Mouse (Mus musculus) lung, embryonic 14.5 days (tissue): ENCODE data around the gene Olfr883. TPM values are rescaled to one million over a fixed set of nuclear protein-coding genes. Genes with fewer than 3 reads are reported as not detected.
A peak's percentile ranks its signal among the peaks of the same experiment; 100 is the strongest.

Experiments used
- ATAC-seq: fragments of 200-750 bp; cut with Nextera tagmentation; 2 replicates; pipeline ENCODE4 v1.8.0; 2017; ENCODE audit warnings: mild to moderate bottlenecking, moderate TSS enrichment, moderate library complexity; ENCODE audit not compliant: insufficient read depth
- DNase-seq: peaks from one replicate; pipeline ENCODE4 v3.0.0-alpha.2; 2015
- H3K27ac ChIP-seq: fragments of 300-500 bp; sonication (generic); 2 replicates; pipeline ENCODE4 v1.5.1; 2014; ENCODE audit warnings: low read depth, mild to moderate bottlenecking, moderate library complexity
- H3K27me3 ChIP-seq: fragments of 300-500 bp; sonication (generic); 2 replicates; pipeline ENCODE4 v1.6.1; 2014; ENCODE audit warnings: low read length, control low read depth; ENCODE audit not compliant: insufficient read depth
- H3K36me3 ChIP-seq: fragments of 300-500 bp; sonication (generic); 2 replicates; pipeline ENCODE4 v1.6.1; 2014; ENCODE audit warnings: control low read depth; ENCODE audit not compliant: insufficient read depth
- H3K4me1 ChIP-seq: fragments of 300-500 bp; sonication (generic); 2 replicates; pipeline ENCODE4 v1.6.1; 2014; ENCODE audit warnings: antibody characterized with exemption, control low read depth; ENCODE audit not compliant: insufficient read depth
- H3K4me2 ChIP-seq: fragments of 300-500 bp; sonication (generic); 2 replicates; pipeline ENCODE4 v1.6.1; 2014; ENCODE audit warnings: mild to moderate bottlenecking
- H3K4me3 ChIP-seq: fragments of 300-500 bp; sonication (generic); 2 replicates; pipeline ENCODE4 v1.5.1; 2014; ENCODE audit warnings: low read depth, low read length
- H3K9ac ChIP-seq: fragments of 300-500 bp; sonication (generic); 2 replicates; pipeline ENCODE4 v1.6.1; 2014
- H3K9me3 ChIP-seq: fragments of 300-500 bp; sonication (generic); 2 replicates; pipeline ENCODE4 v1.6.1; 2016; ENCODE audit warnings: low read depth, low read length, control low read depth
- CTCF ChIP-seq: IDR thresholded peaks from 2 replicates; pipeline ENCODE4 v1.5.1; 2016; ENCODE audit warnings: antibody characterized with exemption, low read depth
- WGBS: fragments of 180-500 bp; shearing (Covaris S2); extraction: QIAGEN DNeasy Blood & Tissue Kit; methylation state at CpG from one replicate; pipeline ENCODE4 v1.1.7; 2014; 5-methylcytosine and 5-hydroxymethylcytosine counted together
- polyA plus RNA-seq: library from polyadenylated mRNA; unstranded; fragments of >200 nt; fragmentation: Nextera tagmentation; extraction: Ambion mirVana; gene quantifications from 2 replicates; pipeline ENCODE4 v1.2.1, GENCODE M21; 2014

Olfr883 gene
- not detected in 2 replicates for polyA plus RNA-seq

- Histone ChIP-seq H3K4me2 (no peak within 1 kb of the TSS), H3K27me3 (no peaks in the 10 kb centered on the region), H3K36me3 (no peaks in the 10 kb centered on the region), H3K27ac (no peak within 1 kb of the TSS), H3K4me1 (no peaks in the 10 kb centered on the region), H3K4me3 (no peak within 1 kb of the TSS), H3K9me3 (no peaks in the 10 kb centered on the region), H3K9ac (no peak within 1 kb of the TSS)
- ATAC-seq (no peak), DNase-seq (no peak)
- TF ChIP-seq CTCF = no peak
- WGBS = 85% methylated on average over 1 of the region's 1 CpGs
Observed at GRCm38 (mm10) chr9:38025508-38025907, at the start of gene Olfr883. TSS of gene Olfr883 (plus strand) at chr9:38025808.

GRCm38 (mm10) chr9:37991525-37991924 is 34.1 kb upstream of the Olfr883 start, which contains the start of gene Olfr881:
TSS of gene Olfr881 (plus strand) at chr9:37991825.
- no peak within 1 kb of the TSS for H3K27ac ChIP-seq
- no peak for ATAC-seq

DNA sequence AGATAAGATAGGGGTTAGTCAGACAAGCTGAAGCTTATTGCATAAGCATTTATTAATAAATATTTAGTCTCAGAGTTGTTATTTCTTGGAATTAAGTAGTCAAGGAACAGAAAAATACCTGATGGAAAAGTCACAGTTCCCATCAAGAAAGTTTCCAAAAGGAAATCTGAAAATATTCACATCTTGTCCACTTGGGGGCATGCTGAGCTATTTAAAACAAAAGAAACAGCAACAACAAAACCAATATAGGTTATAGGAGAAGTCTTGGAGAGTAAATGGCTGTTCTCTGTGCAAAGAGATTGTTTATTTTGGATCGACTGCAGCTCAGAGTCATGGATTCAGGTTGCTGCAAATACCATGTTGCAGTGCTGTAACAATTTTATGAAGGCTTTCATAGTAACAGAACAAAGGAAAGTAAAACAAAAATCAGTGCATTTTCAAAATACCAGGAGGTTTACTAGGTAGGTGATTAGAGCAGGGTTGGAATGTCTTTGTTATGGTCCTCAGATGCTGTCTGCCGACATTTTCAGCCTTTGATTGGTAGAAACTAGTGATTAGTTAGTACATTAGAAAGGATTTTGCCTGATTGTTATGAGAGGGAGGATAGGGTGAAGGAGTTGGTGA is 26.9 kb upstream of the Olfr883 start:
- Histone ChIP-seq H3K9ac (no peak overlapping the region), H3K4me1 (no peaks in the 10 kb centered on the region), H3K27ac (no peak overlapping the region), H3K27me3 (no peaks in the 10 kb centered on the region), H3K4me3 (no peak overlapping the region), H3K9me3 (no peaks in the 10 kb centered on the region), H3K4me2 (no peak overlapping the region), H3K36me3 (no peaks in the 10 kb centered on the region)
- DNase-seq (peak; percentile 17), ATAC-seq (no peak)
- 29% methylated on average over 2 of the region's 2 CpGs for WGBS
- peak; percentile 27 for TF ChIP-seq CTCF

More at GRCm38 (mm10) chr9:37991525-37991924, 34.1 kb upstream of the Olfr883 start, which contains the start of gene Olfr881:
- TF ChIP-seq CTCF = no peak
- Histone ChIP-seq H3K9me3 (no peaks in the 10 kb centered on the region), H3K4me2 (no peak within 1 kb of the TSS), H3K4me1 (no peaks in the 10 kb centered on the region), H3K27me3 (no peaks in the 10 kb centered on the region), H3K9ac (no peak within 1 kb of the TSS), H3K36me3 (no peaks in the 10 kb centered on the region), H3K4me3 (no peak within 1 kb of the TSS)
- no peak for DNase-seq

DNA sequence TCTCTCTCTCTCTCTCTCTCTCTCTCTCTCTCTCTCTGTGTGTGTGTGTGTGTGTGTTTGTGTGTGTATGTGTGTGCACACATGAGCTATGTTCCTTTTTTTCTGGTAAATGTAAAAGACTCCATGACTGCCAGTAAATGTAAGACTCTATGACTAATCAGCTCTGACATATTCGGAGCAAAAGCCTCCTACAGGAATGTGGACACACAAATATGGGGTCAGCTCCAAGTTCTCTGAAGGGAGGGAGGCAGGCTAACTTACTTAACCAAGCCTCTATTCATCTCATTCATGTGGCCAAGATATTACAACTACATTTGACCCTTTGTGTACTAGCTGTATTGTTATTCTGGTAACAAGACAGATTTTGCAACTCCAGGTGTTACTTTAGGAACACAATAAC is 25.6 kb upstream of the Olfr883 start:
- ATAC-seq (no peak), DNase-seq (no peak)
- Histone ChIP-seq H3K4me1 (no peaks in the 10 kb centered on the region), H3K36me3 (no peaks in the 10 kb centered on the region), H3K9me3 (no peaks in the 10 kb centered on the region), H3K9ac (no peak overlapping the region), H3K4me3 (no peak overlapping the region), H3K27me3 (no peaks in the 10 kb centered on the region), H3K4me2 (no peak overlapping the region), H3K27ac (no peak overlapping the region)
- no peak for TF ChIP-seq CTCF
- 30% methylated on average over 1 of the region's 1 CpGs for WGBS

GRCm38 (mm10) chr9:38046255-38046654 is 20.6 kb downstream of the Olfr883 start, which contains the start of gene Olfr884:
TSS of gene Olfr884 (plus strand) at chr9:38046555.
- DNase-seq (no peak), ATAC-seq (no peak)
- Histone ChIP-seq H3K4me3 (no peak within 1 kb of the TSS), H3K27ac (no peak within 1 kb of the TSS), H3K4me2 (no peak within 1 kb of the TSS), H3K36me3 (no peaks in the 10 kb centered on the region), H3K4me1 (no peaks in the 10 kb centered on the region), H3K9me3 (no peaks in the 10 kb centered on the region), H3K9ac (no peak within 1 kb of the TSS), H3K27me3 (no peaks in the 10 kb centered on the region)
- TF ChIP-seq CTCF = no peak
- WGBS = 58% methylated on average over 1 of the region's 1 CpGs

GRCm38 (mm10) chr9:38061022-38061421 is 35.4 kb downstream of the Olfr883 start, which contains the start of gene Olfr885:
TSS of gene Olfr885 (plus strand) at chr9:38061322.
- no peak within 1 kb of the TSS for H3K4me3 ChIP-seq
- H3K9ac ChIP-seq = no peak within 1 kb of the TSS
- H3K4me2 ChIP-seq = no peak within 1 kb of the TSS
- WGBS = 90% methylated on average over 3 of the region's 3 CpGs
- H3K36me3 ChIP-seq = no peaks in the 10 kb centered on the region
- H3K4me1 ChIP-seq = no peaks in the 10 kb centered on the region
- TF ChIP-seq CTCF = no peak
- no peak within 1 kb of the TSS for H3K27ac ChIP-seq
- no peak for ATAC-seq
- H3K27me3 ChIP-seq = no peaks in the 10 kb centered on the region
- no peaks in the 10 kb centered on the region for H3K9me3 ChIP-seq
- no peak for DNase-seq

Other genes with a start within 250 kb of the Olfr883 start
- not detected in 2 replicates for gene Olfr876, start 222.8 kb upstream of the Olfr883 start, polyA plus RNA-seq
- gene Olfr877, start 171.5 kb upstream of the Olfr883 start, polyA plus RNA-seq = not detected in 2 replicates
- gene Olfr145, start 129.1 kb upstream of the Olfr883 start, polyA plus RNA-seq = not detected in 2 replicates
- not detected in 2 replicates for gene Olfr878, start 108.0 kb upstream of the Olfr883 start, polyA plus RNA-seq
- gene Olfr881, start 34.0 kb upstream of the Olfr883 start, polyA plus RNA-seq = not detected in 2 replicates
- not detected in 2 replicates for gene Olfr884, start 20.7 kb downstream of the Olfr883 start, polyA plus RNA-seq
- not detected in 2 replicates for gene Olfr885, start 35.5 kb downstream of the Olfr883 start, polyA plus RNA-seq
- not detected in 2 replicates for gene Olfr887, start 58.3 kb downstream of the Olfr883 start, polyA plus RNA-seq
- gene Olfr888, start 82.3 kb downstream of the Olfr883 start, polyA plus RNA-seq = not detected in 2 replicates
- gene Olfr889, start 89.4 kb downstream of the Olfr883 start, polyA plus RNA-seq = 0.04 and 0.05 TPM in 2 replicates
- not detected in 2 replicates for gene Olfr890, start 116.7 kb downstream of the Olfr883 start, polyA plus RNA-seq
- gene Olfr891, start 155.0 kb downstream of the Olfr883 start, polyA plus RNA-seq = not detected in 2 replicates
- not detected in 2 replicates for gene Olfr893, start 182.6 kb downstream of the Olfr883 start, polyA plus RNA-seq
- gene Olfr894, start 192.2 kb downstream of the Olfr883 start, polyA plus RNA-seq = not detected in 2 replicates
- gene Olfr143, start 227.0 kb downstream of the Olfr883 start, polyA plus RNA-seq = not detected in 2 replicates
- not detected in 2 replicates for gene Olfr895, start 242.0 kb downstream of the Olfr883 start, polyA plus RNA-seq